Mouse (Mus musculus) neural tube, embryonic 12.5 days (tissue): ENCODE results near the gene Osm. TPM values are rescaled to one million over a fixed set of nuclear protein-coding genes. Genes with fewer than 3 reads are reported as not detected.

Experiments
- ATAC-seq: fragments of 200-750 bp; cut with Nextera tagmentation; 2 replicates; pipeline ENCODE4 v1.8.0; 2017; ENCODE audit warnings: low read depth, mild to moderate bottlenecking, moderate TSS enrichment, moderate library complexity; ENCODE audit not compliant: low FRiP score
- H3K27ac ChIP-seq: fragments of 300-500 bp; sonication (generic); 2 replicates; pipeline ENCODE4 v1.5.1; 2016
- H3K27me3 ChIP-seq: fragments of 300-500 bp; sonication (generic); replicated peaks from 2 replicates; pipeline ENCODE4 v1.6.1; 2016; ENCODE audit warnings: mild to moderate bottlenecking
- H3K36me3 ChIP-seq: fragments of 300-500 bp; sonication (generic); 2 replicates; pipeline ENCODE4 v1.6.1; 2016; ENCODE audit warnings: mild to moderate bottlenecking
- H3K4me1 ChIP-seq: fragments of 300-500 bp; sonication (generic); 2 replicates; pipeline ENCODE4 v1.6.1; 2016
- H3K4me2 ChIP-seq: fragments of 300-500 bp; sonication (generic); replicated peaks from 2 replicates; pipeline ENCODE4 v1.6.1; 2016; ENCODE audit warnings: mild to moderate bottlenecking
- H3K4me3 ChIP-seq: fragments of 300-500 bp; sonication (generic); 2 replicates; pipeline ENCODE4 v1.5.1; 2016
- H3K9ac ChIP-seq: fragments of 300-500 bp; sonication (generic); 2 replicates; pipeline ENCODE4 v1.6.1; 2016; ENCODE audit warnings: mild to moderate bottlenecking
- H3K9me3 ChIP-seq: fragments of 300-500 bp; sonication (generic); 2 replicates; pipeline ENCODE4 v1.6.1; 2016; ENCODE audit warnings: mild to moderate bottlenecking
- WGBS: fragments of 180-500 bp; shearing (Covaris S2); methylation state at CpG from one replicate; pipeline ENCODE4 v1.1.7; 2016; 5-methylcytosine and 5-hydroxymethylcytosine counted together
- polyA plus RNA-seq: library from polyadenylated mRNA; unstranded; fragments of >200 nt; fragmentation: Nextera tagmentation; extraction: Ambion mirVana; gene quantifications from 2 replicates; pipeline ENCODE4 v1.2.1, GENCODE M21; 2016

The Osm gene
- not detected in 2 replicates for polyA plus RNA-seq

DNA sequence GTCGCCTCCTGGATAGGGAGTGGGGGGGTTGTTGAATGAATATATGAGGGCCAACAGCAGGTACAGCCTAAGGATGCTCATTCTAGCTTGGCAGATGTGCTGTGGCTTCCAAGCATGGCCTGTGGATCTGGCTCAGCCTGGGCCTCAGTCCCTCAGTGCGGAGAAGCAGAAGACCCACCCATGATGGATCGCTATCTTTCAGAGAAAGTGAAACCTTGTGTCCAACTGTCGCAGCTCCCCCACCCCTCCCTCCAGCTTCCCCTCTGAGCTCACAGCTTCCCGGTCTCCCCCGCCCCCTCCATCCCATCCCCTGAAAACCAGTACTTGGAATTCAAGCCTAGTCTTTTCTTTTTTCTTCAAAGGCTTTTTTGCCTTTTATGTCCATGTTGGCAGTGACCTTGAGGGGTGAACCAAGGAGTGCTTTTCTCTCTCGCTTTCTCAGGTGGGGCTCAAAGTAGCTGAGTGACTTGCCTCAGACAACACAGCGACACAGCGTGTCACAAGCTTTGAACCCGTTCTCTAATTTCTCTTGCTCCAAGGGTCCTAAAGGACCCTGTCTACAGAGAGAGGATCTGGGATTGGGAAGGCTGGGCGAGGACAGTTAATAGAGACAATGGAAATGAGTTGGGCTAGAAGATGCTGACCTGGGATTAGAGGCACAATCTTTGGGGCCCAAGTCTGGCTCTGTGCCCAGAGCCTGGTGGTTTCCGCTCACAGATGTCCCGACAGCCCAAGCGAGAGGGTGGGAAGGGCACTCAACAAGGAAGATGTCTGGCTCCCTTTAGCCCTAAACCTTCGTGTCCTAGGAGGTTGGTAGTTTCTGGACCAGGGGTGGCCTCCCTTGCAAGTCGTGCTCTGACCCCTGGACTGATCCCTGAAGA is at the start of gene Osm:
TSS of gene Osm (plus strand) at position 756 of the 881 bp plus-strand sequence.
- Histone ChIP-seq H3K9ac (no peak within 1 kb of the TSS), H3K4me3 (no peak within 1 kb of the TSS)

DNA sequence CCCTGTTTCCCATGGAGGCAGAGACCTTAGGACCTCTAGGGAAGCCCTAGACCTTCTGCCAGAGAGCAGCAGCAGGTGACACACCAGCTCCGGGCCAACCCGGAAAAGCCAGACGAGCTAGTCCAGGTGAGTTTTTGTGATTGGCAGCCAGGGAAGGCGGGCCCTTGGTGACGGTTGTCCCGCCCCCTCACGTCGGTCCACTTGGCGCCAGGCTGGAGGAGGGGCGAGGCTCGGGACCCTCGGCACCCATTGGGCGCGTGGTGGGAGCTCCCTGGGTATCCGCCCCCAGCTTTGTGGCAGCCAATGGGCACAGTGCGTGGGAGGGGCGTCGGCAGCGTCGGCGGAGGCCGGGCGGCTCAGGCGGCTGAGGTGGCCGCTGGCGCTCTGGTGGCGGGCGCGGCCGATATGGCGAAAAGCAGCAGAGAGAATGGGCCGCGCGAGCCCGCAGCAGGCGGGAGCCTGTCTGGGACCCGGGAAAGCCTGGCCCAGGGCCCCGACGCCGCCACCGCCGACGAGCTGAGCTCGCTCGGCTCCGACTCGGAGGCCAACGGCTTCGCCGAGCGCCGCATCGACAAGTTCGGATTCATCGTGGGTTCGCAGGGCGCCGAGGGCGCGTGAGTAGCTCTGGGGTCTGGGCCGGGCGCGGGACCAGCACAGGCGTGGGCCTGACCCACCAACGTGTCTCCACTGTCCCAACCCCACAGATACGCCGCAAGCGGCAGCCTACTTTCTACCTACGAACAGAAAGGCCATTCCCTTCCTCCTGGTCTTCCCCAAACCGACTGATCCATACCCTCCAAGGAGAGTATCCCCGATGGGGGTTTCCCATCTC is 49.5 kb upstream of the Osm start, which contains the start of gene Tbc1d10a:
TSS of gene Tbc1d10a (plus strand) at position 304 of the 832 bp plus-strand sequence.
- H3K27me3 ChIP-seq: no peaks in the 10 kb centered on the region
- ATAC-seq: peak; percentile 99
- no peaks in the 10 kb centered on the region for H3K9me3 ChIP-seq
- H3K4me1 ChIP-seq: peaks cover 10% of the 10 kb centered on the region
- WGBS: under 1% methylated on average over 71 of the region's 71 CpGs
- peak within 1 kb of the TSS; percentile 90 for H3K4me2 ChIP-seq
- H3K27ac ChIP-seq: no peak within 1 kb of the TSS
- H3K36me3 ChIP-seq: peaks cover 15% of the 10 kb centered on the region
- peak within 1 kb of the TSS; percentile 83 for H3K4me3 ChIP-seq
- H3K9ac ChIP-seq: peak within 1 kb of the TSS; percentile 87

More for the DNA sequence above, at the start of gene Osm:
- no peaks in the 10 kb centered on the region for H3K4me1 ChIP-seq
- H3K27me3 ChIP-seq: no peaks in the 10 kb centered on the region
- ATAC-seq: no peak
- 80% methylated on average over 16 of the region's 16 CpGs for WGBS
- no peaks in the 10 kb centered on the region for H3K36me3 ChIP-seq
- no peaks in the 10 kb centered on the region for H3K9me3 ChIP-seq
- H3K27ac ChIP-seq: no peak within 1 kb of the TSS
- H3K4me2 ChIP-seq: no peak within 1 kb of the TSS

DNA sequence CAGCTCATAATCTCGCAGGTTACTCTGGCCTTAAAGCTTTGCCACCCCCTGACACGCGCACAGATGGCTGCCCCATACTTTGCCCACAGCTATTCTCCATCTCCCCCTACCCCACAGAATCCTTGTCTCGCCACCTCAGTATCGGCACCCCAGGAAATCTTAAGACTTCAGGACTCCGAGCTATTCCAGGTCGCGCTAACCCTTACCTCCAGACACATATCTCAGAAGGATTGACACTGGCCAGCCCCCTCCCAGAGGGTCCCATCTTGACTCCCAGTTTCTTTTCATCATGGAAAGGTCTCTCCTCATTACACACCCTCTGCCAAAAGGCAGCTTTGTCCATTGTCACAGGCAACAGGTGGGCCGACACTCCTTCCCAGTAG is 48.9 kb upstream of the Osm start:
- Histone ChIP-seq H3K9me3 (no peaks in the 10 kb centered on the region), H3K4me2 (peak overlapping the region; percentile 90), H3K27ac (no peak overlapping the region), H3K36me3 (peaks cover 9% of the 10 kb centered on the region), H3K27me3 (no peaks in the 10 kb centered on the region), H3K4me3 (peak overlapping the region; percentile 83), H3K9ac (peak overlapping the region; percentile 87), H3K4me1 (peaks cover 10% of the 10 kb centered on the region)
- ATAC-seq: peak; percentile 4; the same call in 1 of the 2 replicates
- WGBS: 16% methylated on average over 9 of the region's 9 CpGs

DNA sequence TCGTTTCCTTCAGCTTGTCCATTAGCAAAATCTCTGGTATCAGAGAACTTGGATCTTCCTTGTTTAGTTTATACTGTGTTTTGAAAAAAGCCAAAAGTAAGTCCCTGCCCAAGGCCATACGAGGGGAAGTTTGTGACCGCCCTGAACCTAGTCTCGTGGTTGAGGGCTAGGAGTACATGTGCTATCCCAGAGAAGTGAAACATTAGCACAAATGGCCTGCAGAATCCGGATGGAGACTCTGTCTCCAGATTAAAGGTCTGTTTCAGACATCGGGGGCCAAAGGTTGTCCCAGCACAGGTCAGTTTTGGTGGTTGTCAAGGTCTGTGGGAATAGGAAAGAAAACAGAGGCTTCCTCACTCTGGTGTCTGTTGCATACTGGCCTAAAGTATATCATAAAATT is 47.0 kb upstream of the Osm start:
- Histone ChIP-seq H3K36me3 (no peaks in the 10 kb centered on the region), H3K4me3 (no peak overlapping the region), H3K9ac (no peak overlapping the region), H3K27me3 (no peaks in the 10 kb centered on the region), H3K27ac (no peak overlapping the region), H3K4me1 (peaks cover 10% of the 10 kb centered on the region), H3K9me3 (no peaks in the 10 kb centered on the region), H3K4me2 (no peak overlapping the region)
- no peak for ATAC-seq
- WGBS: 88% methylated on average over 6 of the region's 6 CpGs

DNA sequence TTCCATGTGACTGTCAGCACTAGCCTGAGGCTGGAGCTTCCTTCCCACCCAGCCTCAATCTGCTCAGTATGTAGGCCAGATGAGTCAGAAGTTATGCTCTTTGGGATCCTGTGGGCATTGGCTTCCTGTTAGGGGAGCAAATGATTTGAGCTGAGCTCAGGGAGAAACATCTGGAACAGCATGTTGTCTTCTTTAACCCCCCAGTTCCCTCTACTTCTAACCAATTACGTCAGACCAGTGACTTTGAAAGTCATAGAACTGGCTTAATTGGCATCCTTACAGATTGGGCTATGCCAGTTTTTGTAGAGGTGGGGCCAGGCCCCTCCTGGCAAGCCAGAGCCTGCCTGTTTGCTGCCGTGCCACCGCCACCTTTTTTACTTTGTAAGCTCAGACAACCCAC is 45.5 kb upstream of the Osm start:
- no peak overlapping the region for H3K4me2 ChIP-seq
- ATAC-seq: no peak
- H3K4me1 ChIP-seq: peaks cover 10% of the 10 kb centered on the region
- H3K27ac ChIP-seq: no peak overlapping the region
- no peak overlapping the region for H3K4me3 ChIP-seq
- H3K36me3 ChIP-seq: no peaks in the 10 kb centered on the region
- no peaks in the 10 kb centered on the region for H3K9me3 ChIP-seq
- no peaks in the 10 kb centered on the region for H3K27me3 ChIP-seq
- 75% methylated on average over 3 of the region's 3 CpGs for WGBS
- H3K9ac ChIP-seq: no peak overlapping the region

DNA sequence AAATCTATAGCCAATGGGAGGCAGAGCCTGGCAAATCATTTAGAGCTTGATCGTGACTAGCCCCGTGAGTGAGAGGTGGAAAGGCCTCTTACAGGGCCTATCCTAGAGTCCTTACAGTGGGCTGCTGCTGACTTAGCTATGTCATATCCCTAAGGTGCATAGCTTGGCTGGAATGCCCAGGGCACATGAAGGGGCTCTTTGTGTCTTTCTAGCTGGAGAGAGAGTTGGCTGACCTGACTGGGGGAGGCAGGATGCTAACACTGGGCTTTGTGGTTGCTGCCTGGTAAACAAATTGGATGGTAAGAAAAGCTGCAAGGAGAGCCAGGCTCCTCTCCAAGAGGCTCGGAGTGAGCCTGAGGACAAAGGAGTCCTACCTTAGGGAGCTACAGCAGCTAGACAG is 43.5 kb upstream of the Osm start:
- no peak overlapping the region for H3K4me3 ChIP-seq
- no peaks in the 10 kb centered on the region for H3K36me3 ChIP-seq
- H3K4me1 ChIP-seq: peaks cover 3% of the 10 kb centered on the region; the same call in 1 of the 2 replicates
- WGBS: 87% methylated on average over 3 of the region's 3 CpGs
- no peak overlapping the region for H3K4me2 ChIP-seq
- H3K9ac ChIP-seq: no peak overlapping the region
- no peak overlapping the region for H3K27ac ChIP-seq
- no peaks in the 10 kb centered on the region for H3K27me3 ChIP-seq
- H3K9me3 ChIP-seq: no peaks in the 10 kb centered on the region
- no peak for ATAC-seq

DNA sequence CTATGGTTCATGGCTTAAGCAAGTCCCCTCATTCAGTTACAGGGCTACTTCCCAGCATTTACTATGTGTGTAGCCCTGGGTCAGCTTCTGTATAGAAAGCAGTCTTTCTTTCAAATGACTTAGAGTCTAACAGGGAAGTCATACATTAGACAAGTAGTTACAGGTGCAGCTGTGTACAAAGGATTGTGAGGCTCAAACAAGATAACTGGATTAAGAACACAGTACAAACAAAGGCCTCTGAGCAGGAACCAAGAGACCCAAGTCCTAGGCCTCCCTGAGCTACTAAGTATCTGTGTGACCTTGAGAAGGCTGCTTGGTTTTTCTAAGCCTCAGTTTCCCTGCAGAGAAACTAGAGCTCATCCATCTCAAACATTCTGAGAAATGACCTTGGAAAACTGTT is 42.8 kb upstream of the Osm start:
- H3K4me2 ChIP-seq: no peak overlapping the region
- no peak overlapping the region for H3K4me3 ChIP-seq
- no peaks in the 10 kb centered on the region; the same call in 1 of the 2 replicates for H3K4me1 ChIP-seq
- H3K9ac ChIP-seq: no peak overlapping the region
- H3K27me3 ChIP-seq: no peaks in the 10 kb centered on the region
- no peaks in the 10 kb centered on the region for H3K9me3 ChIP-seq
- no peak overlapping the region for H3K27ac ChIP-seq
- no peak for ATAC-seq
- H3K36me3 ChIP-seq: no peaks in the 10 kb centered on the region

DNA sequence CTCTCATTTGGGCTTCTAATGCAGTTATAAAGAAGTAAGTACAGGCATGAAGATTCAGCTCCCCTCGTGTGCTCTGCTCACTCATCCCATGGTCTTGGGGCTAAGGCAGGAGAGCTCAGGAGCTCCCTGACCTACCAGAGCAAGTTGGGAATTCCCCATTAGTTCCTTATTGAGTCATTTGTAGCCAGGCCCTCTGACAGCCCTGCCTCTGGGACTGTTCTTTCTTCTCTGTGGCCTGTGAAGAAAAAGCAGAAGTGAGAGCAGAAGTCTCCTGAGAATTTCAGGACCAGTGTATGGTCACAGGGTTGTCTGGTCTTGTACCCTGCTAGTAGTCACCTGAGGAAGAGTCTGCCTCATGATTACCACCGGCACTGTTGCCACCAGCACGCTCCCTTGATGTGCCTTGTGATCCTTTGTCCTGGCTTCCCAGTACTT is 40.6 kb upstream of the Osm start:
- Histone ChIP-seq H3K36me3 (no peaks in the 10 kb centered on the region), H3K9me3 (no peaks in the 10 kb centered on the region), H3K4me3 (no peak overlapping the region), H3K4me2 (no peak overlapping the region), H3K9ac (no peak overlapping the region), H3K4me1 (no peaks in the 10 kb centered on the region; the same call in 1 of the 2 replicates), H3K27me3 (no peaks in the 10 kb centered on the region), H3K27ac (no peak overlapping the region)
- no peak for ATAC-seq
- WGBS: 80% methylated on average over 3 of the region's 3 CpGs

DNA sequence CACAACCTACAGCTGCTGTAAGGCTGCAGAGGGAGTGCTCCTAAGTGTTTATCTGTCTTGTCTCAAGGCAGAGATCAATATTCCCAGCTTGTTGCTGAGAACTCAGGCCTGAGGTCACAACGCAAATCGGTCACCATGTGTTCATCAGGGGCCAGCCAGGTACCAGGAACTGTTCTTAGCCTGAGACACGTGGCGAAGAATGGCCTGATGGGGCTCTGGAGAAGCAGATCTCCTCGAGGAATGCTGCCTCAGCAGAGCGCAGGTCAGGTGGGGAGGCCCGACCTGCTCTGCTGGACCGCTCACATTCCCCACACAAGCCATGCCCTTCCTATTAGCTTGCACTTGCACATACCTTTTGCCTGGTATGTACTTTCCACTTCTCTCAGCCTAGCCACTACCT is 39.6 kb upstream of the Osm start:
- no peak for ATAC-seq
- WGBS: 78% methylated on average over 8 of the region's 8 CpGs
- no peaks in the 10 kb centered on the region for H3K27me3 ChIP-seq

DNA sequence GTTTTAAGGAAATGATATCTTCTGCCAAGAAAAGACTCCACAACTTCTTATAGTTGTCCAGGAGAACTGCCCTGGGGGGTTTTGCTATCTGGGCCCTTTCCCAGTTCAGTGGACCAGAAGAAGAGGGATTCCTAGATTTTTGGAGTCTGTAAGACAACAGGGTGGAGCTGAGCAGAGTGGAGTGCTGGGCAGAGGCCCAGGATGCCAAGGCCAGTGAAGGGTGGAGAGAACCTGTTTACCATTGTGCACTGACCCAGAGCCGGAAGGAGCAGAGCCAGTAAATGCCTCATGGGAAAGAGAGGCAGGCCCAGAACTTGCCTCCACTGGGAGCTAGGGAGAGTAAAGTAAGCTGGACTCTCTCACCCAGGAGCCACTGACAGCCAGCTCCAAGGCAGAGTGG is 38.5 kb upstream of the Osm start:
- ATAC-seq: no peak
- no peak overlapping the region for H3K4me3 ChIP-seq
- H3K36me3 ChIP-seq: no peaks in the 10 kb centered on the region
- H3K9me3 ChIP-seq: no peaks in the 10 kb centered on the region
- no peak overlapping the region for H3K9ac ChIP-seq
- no peaks in the 10 kb centered on the region for H3K27me3 ChIP-seq
- no peaks in the 10 kb centered on the region; the same call in 1 of the 2 replicates for H3K4me1 ChIP-seq
- WGBS: 82% methylated on average over 1 of the region's 1 CpGs
- no peak overlapping the region for H3K4me2 ChIP-seq
- no peak overlapping the region for H3K27ac ChIP-seq

More for the DNA sequence above, 39.6 kb upstream of the Osm start:
- H3K4me3 ChIP-seq: no peak overlapping the region
- H3K4me1 ChIP-seq: no peaks in the 10 kb centered on the region; the same call in 1 of the 2 replicates
- no peak overlapping the region for H3K4me2 ChIP-seq
- H3K9ac ChIP-seq: no peak overlapping the region
- H3K36me3 ChIP-seq: no peaks in the 10 kb centered on the region
- no peak overlapping the region for H3K27ac ChIP-seq
- H3K9me3 ChIP-seq: no peaks in the 10 kb centered on the region

DNA sequence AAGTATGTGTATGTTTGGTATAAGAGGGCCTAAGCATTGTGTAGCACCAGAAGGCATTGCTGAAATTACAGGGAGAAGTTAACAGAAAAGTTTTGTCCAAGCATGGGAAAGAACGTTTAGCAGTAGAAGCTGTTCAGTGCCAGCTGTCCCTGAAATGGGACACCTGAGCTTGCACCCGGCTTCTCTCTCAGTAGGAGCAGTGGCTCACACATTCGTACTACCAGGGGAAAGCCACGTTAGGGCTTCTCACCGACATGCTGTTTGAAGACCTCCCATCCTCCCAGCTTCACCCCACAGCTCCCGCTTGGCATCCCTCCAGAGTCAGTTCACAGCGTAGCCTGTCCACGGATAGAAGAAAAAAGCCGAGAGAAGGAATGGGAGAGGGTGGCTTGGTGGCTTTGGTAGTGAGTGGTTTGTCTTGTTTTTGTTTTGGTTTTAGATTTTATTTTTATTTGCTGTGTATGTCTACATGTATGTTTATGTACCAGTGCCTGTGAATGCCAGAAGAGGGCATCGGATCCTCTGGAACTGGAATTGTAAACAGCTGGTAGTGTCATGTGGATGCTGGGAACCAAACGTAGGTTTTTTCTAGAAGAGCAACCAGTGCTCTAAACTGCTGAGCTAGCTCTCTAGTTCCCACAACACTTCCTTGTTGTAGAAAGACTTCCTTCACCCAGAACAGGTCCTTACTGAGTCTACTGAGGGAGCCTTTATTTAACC is 34.1 kb upstream of the Osm start:
- peaks cover 8% of the 10 kb centered on the region for H3K36me3 ChIP-seq
- H3K27ac ChIP-seq: no peak overlapping the region
- no peak overlapping the region for H3K4me2 ChIP-seq
- no peaks in the 10 kb centered on the region for H3K9me3 ChIP-seq
- no peak overlapping the region for H3K9ac ChIP-seq
- 83% methylated on average over 11 of the region's 11 CpGs for WGBS
- H3K4me1 ChIP-seq: no peaks in the 10 kb centered on the region
- no peaks in the 10 kb centered on the region for H3K27me3 ChIP-seq
- no peak for ATAC-seq
- no peak overlapping the region for H3K4me3 ChIP-seq
